Mouse (Mus musculus): ENCODE results near the gene Appbp2. TPM values are rescaled to one million over a fixed set of nuclear protein-coding genes. Genes with fewer than 3 reads are reported as not detected.

Gene Appbp2
- polyA plus RNA-seq, 1 experiment from 2014 or later, result 50.2 TPM

- no peaks in the 10 kb centered on the region for H3K27me3 ChIP-seq (ENCODE audit: control insufficient read depth, insufficient read depth, low read length)
- H3K9ac ChIP-seq (ENCODE audit: low read length), result no peak overlapping the region
- H3K4me3 ChIP-seq (ENCODE audit: control insufficient read depth in 1 of 2, insufficient read depth in 1 of 2, low read depth in 1 of 2, low read length in 2 of 2), result no peak overlapping the region
- no peak for ATAC-seq (ENCODE audit: insufficient number of reproducible peaks, insufficient read depth, low FRiP score, low read depth)
- H3K36me3 ChIP-seq (ENCODE audit: control insufficient read depth, insufficient read depth, low read length), result no peaks in the 10 kb centered on the region
- H3K4me1 ChIP-seq (ENCODE audit: control insufficient read depth in 2 of 2, insufficient read depth in 2 of 2, low read length in 2 of 2), result peaks cover 3% of the 10 kb centered on the region in 2 experiments
- H3K9me3 ChIP-seq (ENCODE audit: control insufficient read depth, low read length), result no peaks in the 10 kb centered on the region
- H3K4me2 ChIP-seq (ENCODE audit: low read length), result no peak overlapping the region
- WGBS, result 34% methylated on average over 3 of the region's 3 CpGs
- H3K27ac ChIP-seq (replicated peaks in 1 of 2; ENCODE audit: control insufficient read depth in 1 of 2, insufficient read depth in 1 of 2, low read depth in 2 of 2, low read length in 2 of 2), result no peak overlapping the region
These were observed 15.5 kb upstream of the Appbp2 start for GRCm38 (mm10) chr11:85250467-85250866.

- no peak overlapping the region for H3K27ac ChIP-seq (replicated peaks in 1 of 2; ENCODE audit: control insufficient read depth in 1 of 2, insufficient read depth in 1 of 2, low read depth in 2 of 2, low read length in 2 of 2)
- ATAC-seq (ENCODE audit: insufficient number of reproducible peaks, insufficient read depth, low FRiP score, low read depth), result no peak
- no peaks in the 10 kb centered on the region for H3K4me1 ChIP-seq (ENCODE audit: control insufficient read depth in 2 of 2, insufficient read depth in 2 of 2, low read length in 2 of 2)
- 77% methylated on average over 3 of the region's 3 CpGs for WGBS
- no peaks in the 10 kb centered on the region for H3K9me3 ChIP-seq (ENCODE audit: control insufficient read depth, low read length)
- no peaks in the 10 kb centered on the region for H3K36me3 ChIP-seq (ENCODE audit: control insufficient read depth, insufficient read depth, low read length)
- H3K4me3 ChIP-seq (ENCODE audit: control insufficient read depth in 1 of 2, insufficient read depth in 1 of 2, low read depth in 1 of 2, low read length in 2 of 2), result no peak overlapping the region
- no peak overlapping the region for H3K9ac ChIP-seq (ENCODE audit: low read length)
- no peaks in the 10 kb centered on the region for H3K27me3 ChIP-seq (ENCODE audit: control insufficient read depth, insufficient read depth, low read length)
- no peak overlapping the region for H3K4me2 ChIP-seq (ENCODE audit: low read length)
These were observed 14.4 kb upstream of the Appbp2 start for GRCm38 (mm10) chr11:85249338-85249737.

- no peak overlapping the region for H3K9ac ChIP-seq (ENCODE audit: low read length)
- no peaks in the 10 kb centered on the region for H3K27me3 ChIP-seq (ENCODE audit: control insufficient read depth, insufficient read depth, low read length)
- no peak overlapping the region for H3K27ac ChIP-seq (replicated peaks in 1 of 2; ENCODE audit: control insufficient read depth in 1 of 2, insufficient read depth in 1 of 2, low read depth in 2 of 2, low read length in 2 of 2)
- ATAC-seq (ENCODE audit: insufficient number of reproducible peaks, insufficient read depth, low FRiP score, low read depth), result no peak
- H3K4me2 ChIP-seq (ENCODE audit: low read length), result no peak overlapping the region
- no peaks in the 10 kb centered on the region for H3K4me1 ChIP-seq (ENCODE audit: control insufficient read depth in 2 of 2, insufficient read depth in 2 of 2, low read length in 2 of 2)
- no peak overlapping the region for H3K4me3 ChIP-seq (ENCODE audit: control insufficient read depth in 1 of 2, insufficient read depth in 1 of 2, low read depth in 1 of 2, low read length in 2 of 2)
- no peaks in the 10 kb centered on the region for H3K9me3 ChIP-seq (ENCODE audit: control insufficient read depth, low read length)
- WGBS, result 82% methylated on average over 2 of the region's 2 CpGs
- no peaks in the 10 kb centered on the region for H3K36me3 ChIP-seq (ENCODE audit: control insufficient read depth, insufficient read depth, low read length)
These were observed 13.2 kb upstream of the Appbp2 start for GRCm38 (mm10) chr11:85248151-85248550.

- Histone ChIP-seq H3K9me3 (ENCODE audit: control insufficient read depth, low read length) (no peaks in the 10 kb centered on the region), H3K4me2 (ENCODE audit: low read length) (no peak overlapping the region), H3K4me3 (ENCODE audit: control insufficient read depth in 1 of 2, insufficient read depth in 1 of 2, low read depth in 1 of 2, low read length in 2 of 2) (no peak overlapping the region), H3K4me1 (ENCODE audit: control insufficient read depth in 2 of 2, insufficient read depth in 2 of 2, low read length in 2 of 2) (no peaks in the 10 kb centered on the region), H3K27ac (replicated peaks in 1 of 2; ENCODE audit: control insufficient read depth in 1 of 2, insufficient read depth in 1 of 2, low read depth in 2 of 2, low read length in 2 of 2) (no peak overlapping the region), H3K36me3 (ENCODE audit: control insufficient read depth, insufficient read depth, low read length) (0 out of 2 replicates have a peak, but pooled peaks cover 6% of the 10 kb centered on the region), H3K9ac (ENCODE audit: low read length) (no peak overlapping the region), H3K27me3 (ENCODE audit: control insufficient read depth, insufficient read depth, low read length) (no peaks in the 10 kb centered on the region)
- 90% methylated on average over 8 of the region's 8 CpGs for WGBS
- ATAC-seq (ENCODE audit: insufficient number of reproducible peaks, insufficient read depth, low FRiP score, low read depth), result no peak
These were observed 6.3 kb upstream of the Appbp2 start for GRCm38 (mm10) chr11:85241226-85241625.

GRCm38 (mm10) chr11:85240211-85240610 lies 5.3 kb upstream of the Appbp2 start:
- H3K4me2 ChIP-seq (ENCODE audit: low read length), result no peak overlapping the region
- 0 out of 2 replicates have a peak, but pooled peaks cover 6% of the 10 kb centered on the region for H3K36me3 ChIP-seq (ENCODE audit: control insufficient read depth, insufficient read depth, low read length)
- no peak overlapping the region for H3K9ac ChIP-seq (ENCODE audit: low read length)
- 0 out of 4 replicates have a peak, but pooled peaks cover 0 to 2% of the 10 kb centered on the region in 2 experiments for H3K4me1 ChIP-seq (ENCODE audit: control insufficient read depth in 2 of 2, insufficient read depth in 2 of 2, low read length in 2 of 2)
- H3K27me3 ChIP-seq (ENCODE audit: control insufficient read depth, insufficient read depth, low read length), result no peaks in the 10 kb centered on the region
- no peak overlapping the region for H3K4me3 ChIP-seq (ENCODE audit: control insufficient read depth in 1 of 2, insufficient read depth in 1 of 2, low read depth in 1 of 2, low read length in 2 of 2)
- H3K9me3 ChIP-seq (ENCODE audit: control insufficient read depth, low read length), result no peaks in the 10 kb centered on the region
- ATAC-seq (ENCODE audit: insufficient number of reproducible peaks, insufficient read depth, low FRiP score, low read depth), result no peak
- no peak overlapping the region for H3K27ac ChIP-seq (replicated peaks in 1 of 2; ENCODE audit: control insufficient read depth in 1 of 2, insufficient read depth in 1 of 2, low read depth in 2 of 2, low read length in 2 of 2)
- 85% methylated on average over 3 of the region's 3 CpGs for WGBS

GRCm38 (mm10) chr11:85234363-85234989 lies 454 bp downstream of the Appbp2 start:
- peaks cover 2 to 10% of the 10 kb centered on the region in 2 experiments; a peak in 1 of 4 replicates for H3K4me1 ChIP-seq (ENCODE audit: control insufficient read depth in 2 of 2, insufficient read depth in 2 of 2, low read length in 2 of 2)
- H3K36me3 ChIP-seq (ENCODE audit: control insufficient read depth, insufficient read depth, low read length), result peaks cover 14% of the 10 kb centered on the region; the same call in 1 of the 2 replicates
- peak; percentile 85 for ATAC-seq (ENCODE audit: insufficient number of reproducible peaks, insufficient read depth, low FRiP score, low read depth)
- H3K4me3 ChIP-seq (ENCODE audit: control insufficient read depth in 1 of 2, insufficient read depth in 1 of 2, low read depth in 1 of 2, low read length in 2 of 2), result peak overlapping the region; percentile 67 to 99
- peak overlapping the region; percentile 97 to 99 for H3K27ac ChIP-seq (replicated peaks in 1 of 2; ENCODE audit: control insufficient read depth in 1 of 2, insufficient read depth in 1 of 2, low read depth in 2 of 2, low read length in 2 of 2)
- H3K9me3 ChIP-seq (ENCODE audit: control insufficient read depth, low read length), result no peaks in the 10 kb centered on the region
- H3K4me2 ChIP-seq (ENCODE audit: low read length), result peak overlapping the region; percentile 93
- H3K27me3 ChIP-seq (ENCODE audit: control insufficient read depth, insufficient read depth, low read length), result no peaks in the 10 kb centered on the region
- peak overlapping the region; percentile 98 for H3K9ac ChIP-seq (ENCODE audit: low read length)
- under 1% methylated on average over 70 of the region's 70 CpGs for WGBS

- Histone ChIP-seq H3K4me2 (ENCODE audit: low read length) (peak overlapping the region; percentile 93), H3K36me3 (ENCODE audit: control insufficient read depth, insufficient read depth, low read length) (peaks cover 14% of the 10 kb centered on the region; the same call in 1 of the 2 replicates), H3K27me3 (ENCODE audit: control insufficient read depth, insufficient read depth, low read length) (no peaks in the 10 kb centered on the region), H3K4me3 (ENCODE audit: control insufficient read depth in 1 of 2, insufficient read depth in 1 of 2, low read depth in 1 of 2, low read length in 2 of 2) (peak overlapping the region; percentile 67 to 99), H3K27ac (replicated peaks in 1 of 2; ENCODE audit: control insufficient read depth in 1 of 2, insufficient read depth in 1 of 2, low read depth in 2 of 2, low read length in 2 of 2) (peak overlapping the region; percentile 97 to 99), H3K4me1 (ENCODE audit: control insufficient read depth in 2 of 2, insufficient read depth in 2 of 2, low read length in 2 of 2) (peaks cover 2 to 10% of the 10 kb centered on the region in 2 experiments; a peak in 1 of 4 replicates), H3K9ac (ENCODE audit: low read length) (peak overlapping the region; percentile 98), H3K9me3 (ENCODE audit: control insufficient read depth, low read length) (no peaks in the 10 kb centered on the region)
- 8% methylated on average over 9 of the region's 9 CpGs for WGBS
- no peak for ATAC-seq (ENCODE audit: insufficient number of reproducible peaks, insufficient read depth, low FRiP score, low read depth)
These were observed 1.2 kb downstream of the Appbp2 start for GRCm38 (mm10) chr11:85233676-85234210.
